Mouse (Mus musculus): ENCODE results near the gene Ccdc115. TPM values are rescaled to one million over a fixed set of nuclear protein-coding genes. Genes with fewer than 3 reads are reported as not detected.
"Not testable (repeated sequence)": the region's sequence is repeated elsewhere in the genome, so short reads cannot be mapped to it uniquely, and the experiment has no call there.

The Ccdc115 gene
- polyA plus RNA-seq, 1 experiment = 15.6 TPM

- no peak overlapping the region for H3K9ac ChIP-seq (ENCODE audit: low read depth, poor library complexity, severe bottlenecking)
- no peaks in the 10 kb centered on the region for H3K36me3 ChIP-seq (ENCODE audit: control insufficient read depth, insufficient read depth, low read length, poor library complexity, severe bottlenecking)
- no peak overlapping the region for H3K27ac ChIP-seq (ENCODE audit: insufficient read depth, low read length)
- H3K4me3 ChIP-seq (ENCODE audit: low read depth, low read length) = no peak overlapping the region
- no peaks in the 10 kb centered on the region for H3K4me1 ChIP-seq (ENCODE audit: control insufficient read depth, insufficient read depth, low read length)
- no peaks in the 10 kb centered on the region for H3K27me3 ChIP-seq (ENCODE audit: control insufficient read depth, insufficient read depth, low read length, poor library complexity, severe bottlenecking)
- no peaks in the 10 kb centered on the region for H3K9me3 ChIP-seq (replicated peaks; ENCODE audit: control insufficient read depth, insufficient read depth, low read length, poor library complexity, severe bottlenecking)
- TF ChIP-seq CTCF (IDR thresholded peaks at IDR 0.05; ENCODE audit: low read depth, low read length) = no peak
- TF ChIP-seq POLR2A (IDR thresholded peaks at IDR 0.05; ENCODE audit: insufficient read depth, low read length) = no peak
- TF ChIP-seq EP300 (IDR thresholded peaks at IDR 0.05; ENCODE audit: insufficient read depth, low read depth, low read length) = no peak
These were observed 19.0 kb upstream of the Ccdc115 start for GRCm38 (mm10) chr1:34458431-34458830.

- Histone ChIP-seq H3K36me3 (ENCODE audit: control insufficient read depth, insufficient read depth, low read length, poor library complexity, severe bottlenecking) (peaks cover 40% of the 10 kb centered on the region), H3K9me3 (replicated peaks; ENCODE audit: control insufficient read depth, insufficient read depth, low read length, poor library complexity, severe bottlenecking) (no peaks in the 10 kb centered on the region)
These were observed 3.7 kb upstream of the Ccdc115 start for GRCm38 (mm10) chr1:34443124-34443523.

GRCm38 (mm10) chr1:34439961-34440630, 624 bp upstream of the Ccdc115 start:
- Histone ChIP-seq H3K36me3 (ENCODE audit: control insufficient read depth, insufficient read depth, low read length, poor library complexity, severe bottlenecking) (peaks cover 30% of the 10 kb centered on the region), H3K9me3 (replicated peaks; ENCODE audit: control insufficient read depth, insufficient read depth, low read length, poor library complexity, severe bottlenecking) (no peaks in the 10 kb centered on the region), H3K4me1 (ENCODE audit: control insufficient read depth, insufficient read depth, low read length) (no peaks in the 10 kb centered on the region), H3K9ac (ENCODE audit: low read depth, poor library complexity, severe bottlenecking) (peak overlapping the region; percentile 54), H3K4me3 (ENCODE audit: low read depth, low read length) (peak overlapping the region; percentile 89), H3K27ac (ENCODE audit: insufficient read depth, low read length) (no peak overlapping the region), H3K27me3 (ENCODE audit: control insufficient read depth, insufficient read depth, low read length, poor library complexity, severe bottlenecking) (no peaks in the 10 kb centered on the region)
- TF ChIP-seq EP300 (IDR thresholded peaks at IDR 0.05; ENCODE audit: insufficient read depth, low read depth, low read length) (no peak), CTCF (IDR thresholded peaks at IDR 0.05; ENCODE audit: low read depth, low read length) (peak; percentile 18)

More at GRCm38 (mm10) chr1:34443124-34443523, 3.7 kb upstream of the Ccdc115 start:
- H3K27ac ChIP-seq (ENCODE audit: insufficient read depth, low read length) = no peak overlapping the region
- H3K27me3 ChIP-seq (ENCODE audit: control insufficient read depth, insufficient read depth, low read length, poor library complexity, severe bottlenecking) = no peaks in the 10 kb centered on the region
- no peak overlapping the region for H3K9ac ChIP-seq (ENCODE audit: low read depth, poor library complexity, severe bottlenecking)
- H3K4me1 ChIP-seq (ENCODE audit: control insufficient read depth, insufficient read depth, low read length) = no peaks in the 10 kb centered on the region
- H3K4me3 ChIP-seq (ENCODE audit: low read depth, low read length) = no peak overlapping the region
- TF ChIP-seq POLR2A (IDR thresholded peaks at IDR 0.05; ENCODE audit: insufficient read depth, low read length) (no peak), CTCF (IDR thresholded peaks at IDR 0.05; ENCODE audit: low read depth, low read length) (no peak), EP300 (IDR thresholded peaks at IDR 0.05; ENCODE audit: insufficient read depth, low read depth, low read length) (no peak)

- H3K27ac ChIP-seq (ENCODE audit: insufficient read depth, low read length) = no peak overlapping the region
- H3K27me3 ChIP-seq (ENCODE audit: control insufficient read depth, insufficient read depth, low read length, poor library complexity, severe bottlenecking) = no peaks in the 10 kb centered on the region
- H3K9ac ChIP-seq (ENCODE audit: low read depth, poor library complexity, severe bottlenecking) = peak overlapping the region; percentile 54
- H3K9me3 ChIP-seq (replicated peaks; ENCODE audit: control insufficient read depth, insufficient read depth, low read length, poor library complexity, severe bottlenecking) = no peaks in the 10 kb centered on the region
- peak overlapping the region; percentile 93 for H3K4me3 ChIP-seq (ENCODE audit: low read depth, low read length)
- TF ChIP-seq POLR2A (IDR thresholded peaks at IDR 0.05; ENCODE audit: insufficient read depth, low read length) (no peak), EP300 (IDR thresholded peaks at IDR 0.05; ENCODE audit: insufficient read depth, low read depth, low read length) (no peak), CTCF (IDR thresholded peaks at IDR 0.05; ENCODE audit: low read depth, low read length) (no peak)
- H3K4me1 ChIP-seq (ENCODE audit: control insufficient read depth, insufficient read depth, low read length) = no peaks in the 10 kb centered on the region
- peaks cover 15% of the 10 kb centered on the region for H3K36me3 ChIP-seq (ENCODE audit: control insufficient read depth, insufficient read depth, low read length, poor library complexity, severe bottlenecking)
These were observed 956 bp downstream of the Ccdc115 start for GRCm38 (mm10) chr1:34438381-34439051.

GRCm38 (mm10) chr1:34437366-34437765, 2.1 kb downstream of the Ccdc115 start:
- not testable (repeated sequence) for H3K36me3 ChIP-seq (ENCODE audit: control insufficient read depth, insufficient read depth, low read length, poor library complexity, severe bottlenecking); H3K27ac ChIP-seq (ENCODE audit: insufficient read depth, low read length); H3K4me3 ChIP-seq (ENCODE audit: low read depth, low read length); H3K27me3 ChIP-seq (ENCODE audit: control insufficient read depth, insufficient read depth, low read length, poor library complexity, severe bottlenecking); H3K9ac ChIP-seq (ENCODE audit: low read depth, poor library complexity, severe bottlenecking); H3K4me1 ChIP-seq (ENCODE audit: control insufficient read depth, insufficient read depth, low read length); H3K9me3 ChIP-seq (replicated peaks; ENCODE audit: control insufficient read depth, insufficient read depth, low read length, poor library complexity, severe bottlenecking)

GRCm38 (mm10) chr1:34436374-34436773, 3.1 kb downstream of the Ccdc115 start:
- TF ChIP-seq CTCF (IDR thresholded peaks at IDR 0.05; ENCODE audit: low read depth, low read length) (no peak), POLR2A (IDR thresholded peaks at IDR 0.05; ENCODE audit: insufficient read depth, low read length) (no peak), EP300 (IDR thresholded peaks at IDR 0.05; ENCODE audit: insufficient read depth, low read depth, low read length) (no peak)
- no peak overlapping the region for H3K4me3 ChIP-seq (ENCODE audit: low read depth, low read length)
- no peak overlapping the region for H3K27ac ChIP-seq (ENCODE audit: insufficient read depth, low read length)
- H3K9ac ChIP-seq (ENCODE audit: low read depth, poor library complexity, severe bottlenecking) = no peak overlapping the region
- no peaks in the 10 kb centered on the region for H3K27me3 ChIP-seq (ENCODE audit: control insufficient read depth, insufficient read depth, low read length, poor library complexity, severe bottlenecking)
- H3K4me1 ChIP-seq (ENCODE audit: control insufficient read depth, insufficient read depth, low read length) = no peaks in the 10 kb centered on the region
- H3K9me3 ChIP-seq (replicated peaks; ENCODE audit: control insufficient read depth, insufficient read depth, low read length, poor library complexity, severe bottlenecking) = peaks cover 3% of the 10 kb centered on the region; the same call in 1 of the 2 replicates
- no peaks in the 10 kb centered on the region for H3K36me3 ChIP-seq (ENCODE audit: control insufficient read depth, insufficient read depth, low read length, poor library complexity, severe bottlenecking)

All from ES-Bruce4 (cell line).